Mouse (Mus musculus) layer of hippocampus, adult 8-10 months (tissue): ENCODE measurements at regions not wholly inside any gene's neighbourhood (a gene's known extent, or its start where the extent isn't known, plus 50 kb on each side); places are given as distances from the start of the nearest gene placed in this dataset.
A peak's percentile ranks its signal among the peaks of the same experiment; 100 is the strongest.

ENCODE experiments used
- DNase-seq, 2 experiments: peaks; one replicate each; pipeline ENCODE4 v3.0.0; 2022; ENCODE audit warnings: low spot score in 2 of 2

DNA sequence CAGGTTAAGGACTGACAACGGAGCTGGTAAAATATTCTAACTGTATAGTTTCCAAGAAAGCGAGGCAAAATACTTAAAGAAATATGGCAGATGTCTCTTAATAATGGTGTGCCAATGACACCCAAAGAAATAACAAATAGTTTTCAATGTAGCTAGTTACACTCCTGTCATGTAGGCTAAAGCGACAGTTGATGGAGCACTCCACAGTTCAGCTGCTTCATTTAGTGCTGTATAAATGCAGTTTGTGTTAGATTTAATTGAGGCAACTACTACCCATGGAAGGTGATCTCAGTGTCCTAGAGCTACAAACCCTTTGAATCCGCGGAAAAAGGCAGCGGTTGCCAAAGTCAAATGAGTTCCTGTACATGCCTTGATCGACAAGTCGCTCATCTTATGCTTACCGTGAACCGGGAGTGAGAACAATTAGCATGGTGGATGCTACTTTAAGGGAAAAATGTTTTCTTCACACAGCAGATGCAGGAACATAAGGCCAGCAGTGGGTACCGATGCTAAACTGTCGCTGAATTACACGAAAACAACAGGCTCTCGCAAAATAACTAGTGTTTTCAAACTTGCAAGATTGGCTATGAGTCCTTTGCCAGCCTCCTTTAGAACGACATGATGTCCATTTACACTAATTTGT, 961.4 kb downstream of the Mat2b start:
- peak; percentile 24 to 26 for DNase-seq

DNA sequence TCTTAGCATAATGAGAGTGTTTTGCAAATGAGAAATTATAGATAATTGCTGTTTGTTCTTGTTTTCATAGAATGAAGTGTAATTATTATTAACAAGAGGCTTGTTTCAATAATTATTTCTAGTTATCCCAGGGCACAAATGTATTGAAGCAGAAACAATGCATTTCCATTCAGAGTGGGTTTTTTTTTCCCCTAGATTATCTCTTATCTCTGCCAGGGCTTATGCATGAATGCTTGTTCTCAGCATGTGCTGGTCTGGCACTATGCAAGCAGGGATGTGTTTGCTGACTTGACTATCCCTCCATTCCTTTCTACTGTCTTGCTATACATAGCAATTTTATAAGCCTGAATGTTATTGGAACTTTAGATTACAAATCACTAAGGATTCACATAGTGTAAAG, 971.4 kb downstream of the Mat2b start:
- DNase-seq, result no peak

GRCm38 (mm10) chr11:39678521-39678920, 1016.5 kb downstream of the Mat2b start:
- DNase-seq, result no peak

GRCm38 (mm10) chr11:39653595-39653994, 1041.4 kb downstream of the Mat2b start:
- no peak for DNase-seq

DNA sequence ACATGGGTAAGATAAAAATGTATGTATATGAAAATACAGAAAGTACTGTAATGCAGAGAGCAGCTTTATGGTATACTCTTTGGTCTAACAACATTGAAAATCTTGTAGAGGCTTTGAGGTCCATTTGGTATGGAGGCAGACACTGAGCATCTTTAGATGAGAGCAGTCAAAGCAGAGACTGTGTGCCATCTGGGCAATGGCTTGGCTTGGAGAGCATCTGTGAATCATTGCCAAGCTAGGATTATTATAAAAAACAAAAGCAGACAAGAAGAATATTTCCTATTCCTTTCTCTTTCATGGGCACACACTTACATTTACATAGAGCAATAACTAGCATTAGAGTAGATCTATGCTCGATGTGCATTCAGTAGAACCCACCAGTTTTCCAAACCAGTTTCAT, 1075.6 kb downstream of the Mat2b start:
- DNase-seq, result peak; percentile 17 to 38

- DNase-seq, result no peak
These were observed 1079.2 kb downstream of the Mat2b start for GRCm38 (mm10) chr11:39615843-39616242.

GRCm38 (mm10) chr11:39596479-39596878, 1098.5 kb downstream of the Mat2b start:
- no peak for DNase-seq

- peak; percentile 51 to 77 for DNase-seq
These were observed 1106.2 kb downstream of the Mat2b start for GRCm38 (mm10) chr11:39588641-39589385.

GRCm38 (mm10) chr11:39558287-39558686, 1136.7 kb downstream of the Mat2b start:
- peak; percentile 13 to 23 for DNase-seq

DNA sequence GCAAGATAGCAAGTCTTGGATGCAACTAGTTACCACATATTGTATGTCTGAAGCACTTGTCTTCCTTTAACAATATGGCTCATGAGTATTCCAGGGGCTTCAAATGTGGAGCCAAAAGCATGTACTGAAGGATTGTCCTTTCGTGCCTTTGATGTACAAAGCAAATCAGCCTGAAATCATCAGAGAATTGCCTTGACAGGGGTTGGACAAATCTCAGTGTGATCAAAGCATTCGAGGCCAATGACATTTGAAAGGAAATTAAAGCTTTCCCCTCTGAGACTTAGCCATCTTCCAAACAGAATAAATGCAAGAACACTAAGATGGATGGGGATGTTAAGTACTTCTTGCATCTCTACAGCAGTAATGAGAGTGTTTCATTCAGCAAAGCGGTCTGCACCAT, 1144.9 kb downstream of the Mat2b start:
- DNase-seq, result no peak

DNA sequence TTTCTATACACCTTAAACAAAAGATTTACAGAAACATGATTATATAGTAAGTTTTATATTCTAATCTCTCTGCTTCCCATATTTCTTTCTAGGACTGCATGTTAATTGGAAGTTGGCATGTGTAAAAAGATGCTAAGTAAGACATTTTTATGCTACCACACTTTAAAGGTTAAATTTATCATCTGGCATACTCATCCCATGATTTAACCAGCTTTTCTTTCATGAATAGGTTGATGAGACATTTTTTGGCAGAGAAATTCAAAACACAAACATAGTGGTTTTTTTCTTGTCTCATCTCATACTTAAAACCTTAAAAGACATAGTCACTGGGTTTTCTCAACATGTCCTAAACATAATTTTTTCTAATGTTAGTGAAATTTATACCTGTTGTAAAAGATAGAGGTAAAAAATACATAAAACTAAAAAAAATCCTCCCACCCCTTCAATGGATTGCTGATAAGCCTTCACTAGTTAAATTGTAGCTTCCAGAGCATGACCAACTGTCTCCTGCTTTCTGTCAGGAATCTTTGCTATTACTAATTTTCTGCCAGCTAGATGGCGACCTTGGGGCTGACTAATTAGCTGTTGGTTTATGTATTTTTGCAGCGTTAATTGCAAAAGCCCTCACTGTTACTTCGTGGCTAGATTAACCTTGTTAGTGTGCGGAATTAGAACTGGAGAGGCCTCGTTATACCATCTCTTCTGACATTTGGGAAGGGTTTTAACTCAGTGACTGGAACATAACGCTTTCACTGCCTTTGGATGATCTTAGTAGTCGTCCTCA, 1169.9 kb downstream of the Mat2b start:
- no peak for DNase-seq

GRCm38 (mm10) chr11:39495253-39495652, 1199.8 kb downstream of the Mat2b start:
- DNase-seq, result no peak

DNA sequence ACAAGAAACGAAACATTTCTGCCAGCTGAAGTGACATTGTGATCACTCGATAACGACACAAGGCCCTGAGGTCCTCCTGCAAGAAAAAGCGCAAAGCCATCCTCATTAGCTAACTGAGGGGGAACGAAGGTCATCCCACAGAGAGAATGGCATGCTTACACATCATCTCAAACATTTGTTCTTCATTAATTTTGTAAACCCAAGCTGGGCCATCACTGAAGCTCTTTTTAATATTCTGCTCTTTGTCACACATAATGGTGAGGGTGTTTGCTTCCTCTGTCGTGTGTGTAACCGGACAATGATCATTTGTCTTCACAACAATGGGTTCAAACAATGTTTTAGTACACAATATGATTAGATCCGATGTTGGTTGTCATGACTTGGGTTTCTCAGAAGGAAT, 1217.9 kb downstream of the Mat2b start:
- no peak for DNase-seq

- DNase-seq, result no peak
These were observed 1241.6 kb downstream of the Mat2b start for GRCm38 (mm10) chr11:39453329-39453952.

DNA sequence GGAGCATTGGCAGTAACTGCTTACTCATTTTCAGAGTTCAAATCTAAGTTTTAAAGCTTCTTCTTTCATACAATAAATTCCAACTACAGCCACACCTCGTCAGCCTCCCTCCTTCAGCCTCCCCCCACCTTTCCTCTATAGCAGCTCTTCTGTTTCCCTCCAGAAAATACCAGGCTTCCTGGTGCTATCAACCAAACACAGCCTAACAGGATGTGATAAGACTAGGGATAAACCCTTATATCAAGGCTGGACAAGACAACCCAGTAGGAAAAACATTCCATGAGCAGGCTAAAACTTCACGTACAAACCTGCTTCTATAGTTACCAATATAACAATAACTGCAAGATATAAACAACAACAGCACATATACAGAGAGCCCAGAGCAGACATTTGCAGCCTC, 1248.6 kb downstream of the Mat2b start:
- no peak for DNase-seq

- no peak for DNase-seq
These were observed 1283.3 kb downstream of the Mat2b start for GRCm38 (mm10) chr11:39411691-39412090.

- no peak for DNase-seq
These were observed 1283.8 kb downstream of the Mat2b start for GRCm38 (mm10) chr11:39411182-39411581.

DNA sequence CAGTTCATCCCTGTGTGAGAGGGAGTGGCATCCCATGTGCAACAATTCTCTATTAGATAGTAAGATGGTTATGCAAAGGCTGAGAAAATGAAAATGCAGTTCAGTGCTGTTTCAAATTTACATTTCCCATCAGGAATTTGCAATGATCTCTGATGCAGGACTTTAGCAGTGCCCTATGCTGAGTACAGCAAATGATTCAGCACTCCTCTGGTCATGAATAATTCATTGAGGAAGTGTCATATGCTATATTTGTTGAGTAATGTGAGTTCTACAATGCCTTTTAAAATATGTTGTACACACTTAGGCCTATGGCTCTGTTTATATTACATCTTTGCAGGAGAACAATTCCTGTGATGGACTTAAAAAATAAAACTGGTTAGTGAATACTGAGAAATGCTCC, 1330.2 kb downstream of the Mat2b start:
- DNase-seq, result no peak

DNA sequence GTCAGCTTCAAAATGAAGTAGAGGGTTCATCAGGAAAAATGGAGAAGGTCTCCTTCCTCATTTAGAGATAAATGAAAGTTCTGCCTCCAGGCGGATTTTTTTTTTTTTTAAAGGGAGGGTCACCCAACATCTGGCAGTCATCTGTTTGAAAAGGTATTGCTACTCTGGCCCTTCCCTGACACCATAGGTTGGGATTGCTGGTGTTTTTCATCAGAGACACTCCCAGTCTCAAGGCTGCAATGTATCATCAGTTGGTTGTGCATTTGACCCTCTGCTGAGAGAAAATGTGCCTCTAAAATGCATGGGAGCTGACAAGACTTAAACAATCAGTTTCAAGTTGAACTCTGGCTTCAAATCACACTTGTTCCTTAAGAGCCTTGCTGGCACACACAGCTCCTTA, 1344.4 kb downstream of the Mat2b start:
- DNase-seq, result no peak
